Mouse (Mus musculus): ENCODE results near the gene Cuedc1. TPM values are rescaled to one million over a fixed set of nuclear protein-coding genes. Genes with fewer than 3 reads are reported as not detected.

The Cuedc1 gene
- total RNA-seq, 2 experiments from 2014 or later: 26.0 to 33.3 TPM

GRCm38 (mm10) chr11:88227001-88227957 is 129.4 kb downstream of the Cuedc1 start:
- no peak for DNase-seq (ENCODE audit: extremely low spot score in 1 of 2, low spot score in 1 of 2)

- DNase-seq (ENCODE audit: extremely low spot score in 1 of 2, low spot score in 1 of 2): no peak
Measured at GRCm38 (mm10) chr11:88231213-88231790, 133.4 kb downstream of the Cuedc1 start.

GRCm38 (mm10) chr11:88233528-88234427 is 135.9 kb downstream of the Cuedc1 start:
- DNase-seq (ENCODE audit: extremely low spot score in 1 of 2, low spot score in 1 of 2): no peak

GRCm38 (mm10) chr11:88234789-88235188 is 136.9 kb downstream of the Cuedc1 start:
- DNase-seq (ENCODE audit: extremely low spot score in 1 of 2, low spot score in 1 of 2): no peak

- no peak for DNase-seq (ENCODE audit: extremely low spot score in 1 of 2, low spot score in 1 of 2)
Measured at GRCm38 (mm10) chr11:88235221-88236203, 137.7 kb downstream of the Cuedc1 start.

GRCm38 (mm10) chr11:88240275-88240674 is 142.4 kb downstream of the Cuedc1 start:
- no peak for DNase-seq (ENCODE audit: extremely low spot score in 1 of 2, low spot score in 1 of 2)

- no peak for DNase-seq (ENCODE audit: extremely low spot score in 1 of 2, low spot score in 1 of 2)
Measured at GRCm38 (mm10) chr11:88240736-88241353, 143.0 kb downstream of the Cuedc1 start.

- no peak for DNase-seq (ENCODE audit: extremely low spot score in 1 of 2, low spot score in 1 of 2)
Measured at GRCm38 (mm10) chr11:88241468-88242301, 143.8 kb downstream of the Cuedc1 start.

Other genes starting within 250 kb of the Cuedc1 start
- 1 to 10 TPM; 5.3 to 6.2 TPM for gene Mks1, start 244.8 kb upstream of the Cuedc1 start, total RNA-seq (2021)
- gene Epx, start 222.5 kb upstream of the Cuedc1 start, total RNA-seq (2021): under 1 TPM; 0.10 to 0.21 TPM
- gene Olfr462, start 205.8 kb upstream of the Cuedc1 start, total RNA-seq (2021): not detected
- gene Olfr463, start 200.7 kb upstream of the Cuedc1 start, total RNA-seq (2021): not detected
- not detected for gene Olfr464, start 177.1 kb upstream of the Cuedc1 start, total RNA-seq (2021)
- gene Dynll2, start 110.5 kb upstream of the Cuedc1 start, total RNA-seq (2021): 100 to 1,000 TPM; 435 to 462 TPM
- 100 to 1,000 TPM; 191 to 221 TPM for gene Srsf1, start 50.7 kb upstream of the Cuedc1 start, total RNA-seq (2021)
- 10 to 100 TPM; 22.1 TPM for gene Vezf1, start 29.8 kb upstream of the Cuedc1 start, total RNA-seq (2021)
- 10 to 100 TPM; 66.1 to 66.6 TPM for gene Mrps23, start 106.3 kb downstream of the Cuedc1 start, total RNA-seq (2021)
- not detected for gene Ccdc182, start 196.0 kb downstream of the Cuedc1 start, total RNA-seq (2021)

Measured in layer of hippocampus, postnatal 25 days (tissue).